ENCODE assay signal across 9 mouse cellular contexts in genomic region chr1:51600425-51600824, GRCm38 (mm10).
DNase-seq lines count a peak whose midpoint lies in the region; ATAC-seq lines count a peak whose summit lies in the region.
"Had no signal": no experiment of that assay in that cellular context is flagged by ENCODE, and none has a peak within 500 bp of the region (broad histone marks: within the 10 kb centered on the region; RNA-seq: fewer than 3 reads in every experiment).

No protein-coding gene starts in this region.

- 0 out of 2 replicates have a peak, but pooled peaks cover 4% of the 10 kb centered on the region for H3K4me1 ChIP-seq in kidney, embryonic 16.5 days (ENCODE audit: insufficient read depth, low read length)

- H3K27ac ChIP-seq in kidney, embryonic 16.5 days (ENCODE audit: low read length): no peak overlapping the region
- H3K27ac ChIP-seq: limb, embryonic 13.5 days had no signal

- no peak for ATAC-seq in kidney, embryonic 16.5 days (ENCODE audit: low FRiP score, low TSS enrichment)
- ATAC-seq in megakaryocyte progenitor cell, adult 5-6 weeks (replicated peaks; ENCODE audit: poor library complexity): peak; percentile 78

- DNase-seq in adrenal gland, adult 2 months: peak; percentile 13
- no peak for DNase-seq in adrenal gland, postnatal 4 days (ENCODE audit: low spot score in 2 of 2)
- DNase-seq in kidney, postnatal 14 days: peak; percentile 37
- DNase-seq in R1 (ENCODE audit: low read depth, low spot score): peak; percentile 56
- DNase-seq in heart, adult 8-10 months (ENCODE audit: low spot score): no peak
- no peak for DNase-seq in layer of hippocampus, postnatal 25 days (ENCODE audit: extremely low spot score in 1 of 2, low spot score in 1 of 2)

- no peak overlapping the region for H3K4me3 ChIP-seq in kidney, embryonic 16.5 days (ENCODE audit: low read length)
- H3K4me3 ChIP-seq: limb, embryonic 13.5 days had no signal

- H3K9ac ChIP-seq in kidney, embryonic 16.5 days (replicated peaks; ENCODE audit: low read length): no peak overlapping the region
- H3K9ac ChIP-seq: limb, embryonic 13.5 days had no signal

- no peaks in the 10 kb centered on the region for H3K36me3 ChIP-seq in kidney, embryonic 16.5 days (ENCODE audit: insufficient read depth, low read length)
- H3K36me3 ChIP-seq: limb, embryonic 13.5 days had no signal

- WGBS in kidney, embryonic 16.5 days: 40% methylated on average over 7 of the region's 7 CpGs

- no peaks in the 10 kb centered on the region for H3K27me3 ChIP-seq in kidney, embryonic 16.5 days (ENCODE audit: insufficient read depth, low read length)
- H3K27me3 ChIP-seq: limb, embryonic 13.5 days had no signal

- no peak overlapping the region for H3K4me2 ChIP-seq in kidney, embryonic 16.5 days (replicated peaks; ENCODE audit: low read depth, low read length)
- H3K4me2 ChIP-seq: limb, embryonic 13.5 days had no signal

- no peaks in the 10 kb centered on the region for H3K9me3 ChIP-seq in kidney, embryonic 16.5 days (ENCODE audit: low read length)
- H3K9me3 ChIP-seq: limb, embryonic 13.5 days had no signal

Comparison
In these comparisons a context has a peak if more than half of its experiments do, and no peak if none do; other contexts are left out.
1. DNase-seq: peak in adrenal gland, adult 2 months (single experiment), kidney, postnatal 14 days (single experiment) and R1 (single experiment); none in adrenal gland, postnatal 4 days (0 of 2), heart, adult 8-10 months (single experiment) and layer of hippocampus, postnatal 25 days (0 of 2).